Mouse (Mus musculus) liver, embryonic 14.5 days (tissue): ENCODE measurements around the gene Sec63.

Experiments used
- CTCF ChIP-seq: IDR thresholded peaks from 2 replicates; pipeline ENCODE4 v1.5.1; 2016; ENCODE audit warnings: antibody characterized with exemption, low read depth, control low read depth
- EP300 ChIP-seq: IDR thresholded peaks from 2 replicates; pipeline ENCODE4 v1.6.1; 2016; ENCODE audit warnings: antibody characterized with exemption, low read depth

- TF ChIP-seq CTCF (no peak), EP300 (no peak)
Observed at GRCm38 (mm10) chr10:42833871-42834727, 72.8 kb downstream of the Sec63 start.
